ENCODE assay signal across 7 mouse cellular contexts in genomic region chr8:120971691-120972469, GRCm38 (mm10).
A peak's percentile ranks its signal among the peaks of the same experiment; 100 is the strongest.
DNase-seq lines count a peak whose midpoint lies in the region; ATAC-seq and TF ChIP-seq lines count a peak whose summit lies in the region.

No protein-coding gene starts in this region.

- peaks cover 19% of the 10 kb centered on the region for H3K4me1 ChIP-seq in intestine, embryonic 15.5 days (replicated peaks)
- peaks cover 7% of the 10 kb centered on the region; the same call in 1 of the 2 replicates for H3K4me1 ChIP-seq in liver, embryonic 15.5 days (replicated peaks)
- peaks cover 17% of the 10 kb centered on the region for H3K4me1 ChIP-seq in neural tube, embryonic 15.5 days

- TF ChIP-seq POLR2A in brain, embryonic 14.5 days (IDR thresholded peaks at IDR 0.05; ENCODE audit: borderline replicate concordance, extremely low read depth, insufficient read depth, insufficient read length, poor library complexity, severe bottlenecking) = no peak

- H3K9me3 ChIP-seq in intestine, embryonic 15.5 days = no peaks in the 10 kb centered on the region
- no peaks in the 10 kb centered on the region for H3K9me3 ChIP-seq in liver, embryonic 15.5 days (replicated peaks)
- H3K9me3 ChIP-seq in neural tube, embryonic 15.5 days (replicated peaks) = no peaks in the 10 kb centered on the region

- H3K9ac ChIP-seq in intestine, embryonic 15.5 days = peak overlapping the region; percentile 42
- no peak overlapping the region for H3K9ac ChIP-seq in liver, embryonic 15.5 days
- peak overlapping the region; percentile 33 for H3K9ac ChIP-seq in neural tube, embryonic 15.5 days (replicated peaks)

- TF ChIP-seq CTCF in brain, embryonic 14.5 days (IDR thresholded peaks at IDR 0.05; ENCODE audit: borderline replicate concordance, extremely low read depth, insufficient read depth, insufficient read length) = no peak

- WGBS in intestine, embryonic 15.5 days = 15% methylated on average over 34 of the region's 34 CpGs
- 21% methylated on average over 34 of the region's 34 CpGs for WGBS in liver, embryonic 15.5 days (ENCODE audit: insufficient replicate concordance)
- WGBS in neural tube, embryonic 15.5 days = 16% methylated on average over 34 of the region's 34 CpGs

- peak; percentile 62 for DNase-seq in R1 (ENCODE audit: low read depth, low spot score)
- peak; percentile 48 for DNase-seq in brain, embryonic 14.5 days (ENCODE audit: low read depth)
- DNase-seq in gastrocnemius, postnatal 36 days = peak; percentile 59 to 60
- DNase-seq in B cell, adult 2 months = no peak

- intact Hi-C loops in gastrocnemius, postnatal 36 days (cut with DNase I) = loop anchor here (2.0 kb wide), 2 partner anchors 113 to 121 kb away; partner anchors contain the start of gene Foxf1

- H3K27me3 ChIP-seq in intestine, embryonic 15.5 days (replicated peaks) = peaks cover 17% of the 10 kb centered on the region
- H3K27me3 ChIP-seq in liver, embryonic 15.5 days = peaks cover 47% of the 10 kb centered on the region
- peaks cover 63% of the 10 kb centered on the region for H3K27me3 ChIP-seq in neural tube, embryonic 15.5 days (replicated peaks)

- peak overlapping the region; percentile 69 for H3K4me2 ChIP-seq in intestine, embryonic 15.5 days (replicated peaks)
- H3K4me2 ChIP-seq in liver, embryonic 15.5 days = peak overlapping the region; percentile 29
- peak overlapping the region; percentile 67 for H3K4me2 ChIP-seq in neural tube, embryonic 15.5 days

- peak overlapping the region; percentile 31 for H3K4me3 ChIP-seq in intestine, embryonic 15.5 days (replicated peaks)
- H3K4me3 ChIP-seq in liver, embryonic 15.5 days (replicated peaks) = no peak overlapping the region
- H3K4me3 ChIP-seq in neural tube, embryonic 15.5 days (replicated peaks) = peak overlapping the region; percentile 32

- H3K36me3 ChIP-seq in intestine, embryonic 15.5 days = no peaks in the 10 kb centered on the region
- H3K36me3 ChIP-seq in liver, embryonic 15.5 days (replicated peaks) = no peaks in the 10 kb centered on the region
- H3K36me3 ChIP-seq in neural tube, embryonic 15.5 days = no peaks in the 10 kb centered on the region

- peak overlapping the region; percentile 44 for H3K27ac ChIP-seq in intestine, embryonic 15.5 days
- H3K27ac ChIP-seq in liver, embryonic 15.5 days (replicated peaks) = no peak overlapping the region
- no peak overlapping the region for H3K27ac ChIP-seq in neural tube, embryonic 15.5 days (replicated peaks)

- 0 out of 2 replicates have a peak, but pooled peaks have one; percentile 16 for ATAC-seq in intestine, embryonic 15.5 days
- no peak for ATAC-seq in liver, embryonic 15.5 days (ENCODE audit: insufficient read depth)
- ATAC-seq in neural tube, embryonic 15.5 days (ENCODE audit: low FRiP score) = no peak

Comparison
In these comparisons a context has a peak if more than half of its experiments do, and no peak if none do; other contexts are left out.
1. DNase-seq: peak in R1 (single experiment), brain, embryonic 14.5 days (single experiment) and gastrocnemius, postnatal 36 days (2 of 2); none in B cell, adult 2 months (0 of 2).
2. Peak in every context shown above with its lines, with median percentiles within 50 percentile points of each other: H3K4me2 ChIP-seq.